Mouse (Mus musculus) layer of hippocampus, adult 2 months (tissue): ENCODE results near the gene Psmb5. TPM values are rescaled to one million over a fixed set of nuclear protein-coding genes. Genes with fewer than 3 reads are reported as not detected.
"Not testable (repeated sequence)": the region's sequence is repeated elsewhere in the genome, so short reads cannot be mapped to it uniquely, and the experiment has no call there.

ENCODE experiments used
- DNase-seq, 2 experiments: peaks; one replicate each; pipeline ENCODE4 v3.0.0; 2022; ENCODE audit warnings: low spot score in 2 of 2
- H3K27ac ChIP-seq: fragments of 200-600 bp; 2 replicates; pipeline ENCODE4 v1.8.1; 2022
- H3K4me3 ChIP-seq: fragments of 200-600 bp; 2 replicates; pipeline ENCODE4 v1.8.1; 2022; ENCODE audit warnings: mild to moderate bottlenecking
- CTCF ChIP-seq: fragments of 200-600 bp; conservative IDR thresholded peaks from 2 replicates; pipeline ENCODE4 v1.8.1; 2022; ENCODE audit warnings: antibody characterized with exemption, mild to moderate bottlenecking, moderate library complexity
- total RNA-seq, 2 experiments: library from RNA; stranded (reverse); gene quantifications; 2 replicates each; pipeline ENCODE4 v1.2.3; 2021

The Psmb5 gene
- total RNA-seq, 2 experiments from 2014 or later: 199 to 218 TPM

GRCm38 (mm10) chr14:54623334-54623733 lies 5.5 kb upstream of the Psmb5 start:
- TF ChIP-seq CTCF: no peak
- no peak overlapping the region for H3K27ac ChIP-seq
- H3K4me3 ChIP-seq: no peak overlapping the region
- no peak for DNase-seq

GRCm38 (mm10) chr14:54621133-54621532 lies 3.3 kb upstream of the Psmb5 start, which contains the start of gene Psmb11:
Psmb11 (plus strand) TSS chr14:54621433.
- TF ChIP-seq CTCF: no peak
- DNase-seq: no peak
- Histone ChIP-seq H3K4me3 (no peak within 1 kb of the TSS), H3K27ac (no peak within 1 kb of the TSS)

DNA sequence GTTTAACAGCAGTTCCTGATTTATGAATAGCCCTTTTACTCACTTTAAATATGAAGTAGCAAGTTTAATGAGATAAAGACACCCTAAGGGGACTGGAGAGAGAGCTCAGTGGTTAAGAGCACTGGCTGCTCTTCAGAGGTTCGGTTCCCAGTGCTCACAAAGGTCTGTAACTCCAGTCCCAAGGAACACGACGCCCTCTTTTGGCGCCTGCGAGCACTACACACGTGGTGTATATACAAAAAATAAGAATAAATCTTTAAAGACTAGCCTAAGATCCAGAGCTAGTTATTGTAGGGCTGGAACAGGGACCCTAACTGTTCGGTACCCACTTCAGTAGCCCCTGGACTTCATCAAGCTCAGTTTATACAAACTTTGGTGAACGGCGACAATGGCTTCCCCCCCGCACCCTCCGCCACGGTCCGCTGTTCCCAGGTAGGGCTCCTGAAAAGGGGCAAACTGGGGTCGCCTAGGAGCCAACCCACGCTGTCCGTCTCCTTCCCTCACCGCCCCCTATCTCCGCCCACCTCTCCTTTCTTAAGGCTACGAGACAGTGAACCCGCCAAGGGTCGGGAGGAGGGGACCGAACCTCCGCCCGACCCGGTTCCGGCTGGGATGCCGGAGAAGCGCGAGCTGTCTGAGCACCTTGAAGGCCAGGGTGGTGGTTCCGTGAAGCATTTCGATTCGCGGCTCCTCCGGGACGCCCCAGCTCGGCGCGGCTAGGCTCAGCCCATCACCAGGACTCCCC lies 498 bp downstream of the Psmb5 start:
- peak; percentile 55 for TF ChIP-seq CTCF
- peak overlapping the region; percentile 80 for H3K4me3 ChIP-seq
- H3K27ac ChIP-seq: peak overlapping the region; percentile 94
- DNase-seq: no peak

DNA sequence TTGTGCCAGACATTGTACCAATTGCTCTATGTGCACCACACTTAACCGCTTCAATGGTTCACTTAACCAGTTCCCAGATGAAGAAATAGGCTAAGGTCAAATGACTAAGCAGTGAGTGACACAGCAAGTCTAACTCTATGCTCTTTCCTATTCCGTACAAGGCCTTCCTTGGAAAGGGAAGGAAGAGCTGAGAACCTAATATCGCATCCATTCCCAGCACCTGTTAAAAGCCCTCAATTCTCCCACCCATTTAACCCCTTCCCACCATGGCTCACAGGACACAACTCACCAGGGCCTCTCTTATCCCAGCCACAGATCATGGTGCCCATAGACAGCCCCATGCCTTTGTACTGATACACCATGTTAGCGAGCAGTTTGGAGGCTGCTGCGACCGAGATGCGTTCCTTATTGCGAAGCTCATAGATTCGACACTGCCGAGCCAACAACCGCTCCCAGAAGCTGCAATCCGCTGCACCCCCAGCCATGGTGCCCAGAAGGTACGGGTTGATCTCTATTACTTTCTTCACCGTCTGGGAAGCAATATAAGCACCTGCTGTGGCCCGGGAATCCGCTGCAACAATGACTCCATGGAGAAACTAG lies 1.5 kb downstream of the Psmb5 start:
- no peak overlapping the region; the same call in 1 of the 2 replicates for H3K4me3 ChIP-seq
- no peak for DNase-seq
- no peak for TF ChIP-seq CTCF
- no peak overlapping the region for H3K27ac ChIP-seq

GRCm38 (mm10) chr14:54614130-54614529 lies 3.7 kb downstream of the Psmb5 start:
- H3K4me3 ChIP-seq, H3K27ac ChIP-seq, DNase-seq: not testable (repeated sequence)

DNA sequence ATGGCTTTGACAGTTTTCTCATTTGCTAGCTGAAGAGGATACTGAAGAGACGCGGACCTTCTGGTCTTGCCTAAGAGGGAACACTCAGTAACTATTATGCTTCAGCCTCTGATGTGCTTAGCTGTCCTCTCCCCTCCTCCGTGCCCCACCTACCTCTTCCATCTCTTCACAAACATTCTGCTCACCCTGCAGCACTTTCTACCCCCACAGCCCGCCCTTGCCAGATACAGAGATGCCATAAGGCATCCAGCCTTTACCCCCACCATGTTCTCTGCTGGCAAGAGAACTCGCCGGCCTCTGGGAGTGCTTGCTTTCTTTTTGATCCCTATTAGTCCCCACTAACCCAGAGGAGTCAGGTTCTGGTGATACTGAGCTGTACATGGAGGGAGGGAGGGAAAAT lies 7.2 kb downstream of the Psmb5 start:
- Histone ChIP-seq H3K4me3 (no peak overlapping the region), H3K27ac (peak overlapping the region; percentile 88)
- peak; percentile 68 to 71 for DNase-seq
- TF ChIP-seq CTCF: no peak

DNA sequence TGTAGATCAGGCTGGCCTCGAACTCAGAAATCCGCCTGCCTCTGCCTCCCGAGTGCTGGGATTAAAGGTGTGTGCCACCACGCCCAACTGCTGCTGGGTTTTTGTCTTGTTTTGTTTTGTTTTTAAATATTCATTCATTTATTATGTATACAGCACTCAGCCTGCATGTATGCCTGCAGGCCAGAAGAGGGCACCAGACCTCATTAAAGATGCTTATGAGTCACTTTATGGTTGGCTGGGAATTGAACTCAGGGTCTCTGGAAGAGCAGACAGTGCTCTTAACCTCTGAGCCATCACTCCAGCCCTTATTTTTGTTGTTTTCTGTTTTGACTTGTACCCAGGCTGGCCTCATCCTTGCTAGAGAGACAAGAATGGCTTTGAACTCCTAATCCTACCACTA lies 7.9 kb downstream of the Psmb5 start:
- Histone ChIP-seq H3K27ac (peak overlapping the region; percentile 88), H3K4me3 (no peak overlapping the region)
- DNase-seq: no peak
- peak; percentile 75 for TF ChIP-seq CTCF

DNA sequence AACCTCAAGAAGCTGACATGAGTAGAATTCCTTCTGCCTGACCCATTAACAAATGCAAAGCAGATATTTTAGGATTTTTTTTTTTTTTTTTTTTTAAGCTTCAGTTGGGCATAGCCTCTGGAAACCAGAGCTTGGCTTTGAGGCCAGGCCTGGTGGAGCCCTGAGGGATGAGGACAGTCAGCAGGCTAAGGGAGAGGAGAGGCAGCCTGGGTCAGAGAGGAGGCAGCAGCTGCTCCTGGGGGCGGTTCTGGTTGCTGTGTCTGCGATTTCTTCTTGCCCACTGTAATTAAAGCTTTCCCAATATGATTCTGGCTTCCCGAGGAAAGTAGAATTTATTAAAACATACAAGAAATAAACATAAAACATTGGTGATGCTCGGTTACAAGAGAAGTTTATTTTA lies 8.6 kb downstream of the Psmb5 start:
- Histone ChIP-seq H3K27ac (peak overlapping the region; percentile 88), H3K4me3 (no peak overlapping the region)
- DNase-seq: no peak
- no peak for TF ChIP-seq CTCF

- Histone ChIP-seq H3K27ac (peak overlapping the region; percentile 51; the same call in 1 of the 2 replicates), H3K4me3 (no peak overlapping the region)
- no peak for DNase-seq
- no peak for TF ChIP-seq CTCF
Observed at GRCm38 (mm10) chr14:54607226-54607625, 10.6 kb downstream of the Psmb5 start.

- peak within 1 kb of the TSS; percentile 85 for H3K27ac ChIP-seq
- H3K4me3 ChIP-seq: peak within 1 kb of the TSS; percentile 56
- DNase-seq: peak; percentile 58 to 69
- TF ChIP-seq CTCF: no peak
Observed at GRCm38 (mm10) chr14:54605752-54606321, 12.0 kb downstream of the Psmb5 start, which contains the start of gene 4931414P19Rik. 4931414P19Rik (minus strand) TSS chr14:54605993.

GRCm38 (mm10) chr14:54603686-54604085 lies 14.1 kb downstream of the Psmb5 start:
- no peak for DNase-seq
- no peak for TF ChIP-seq CTCF
- H3K27ac ChIP-seq: peak overlapping the region; percentile 97
- H3K4me3 ChIP-seq: peak overlapping the region; percentile 46

DNA sequence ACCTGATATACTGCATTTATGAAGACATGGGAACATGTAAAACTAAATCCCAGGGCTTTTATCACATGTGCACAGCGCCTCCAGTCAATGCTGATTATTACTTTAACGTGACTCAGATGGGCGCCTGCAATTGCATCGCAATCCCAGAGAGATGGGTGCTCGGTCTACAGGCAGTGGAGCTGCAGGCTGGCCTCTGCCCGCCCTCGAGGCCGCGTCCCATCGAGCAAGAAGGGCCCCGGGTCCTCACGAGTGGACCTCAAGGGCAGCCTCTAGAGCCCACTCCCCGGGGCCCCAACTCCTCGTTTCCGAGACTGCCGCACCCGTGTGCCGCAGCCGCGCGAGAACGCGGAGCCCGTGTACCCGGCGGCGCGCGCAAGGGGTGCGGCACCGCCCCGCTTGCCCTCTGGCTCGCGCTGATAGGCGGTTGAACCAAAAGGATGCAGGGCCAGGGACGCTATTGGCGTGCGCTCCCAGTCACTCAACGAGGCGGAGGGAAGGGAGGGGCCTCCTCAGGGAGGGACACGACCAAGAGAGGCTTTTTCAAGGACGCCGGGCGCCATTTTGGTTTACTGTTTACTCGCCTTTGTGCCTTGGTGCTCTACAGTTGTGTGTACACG lies 14.7 kb downstream of the Psmb5 start:
- peak; percentile 95 to 97 for DNase-seq
- Histone ChIP-seq H3K4me3 (peak overlapping the region; percentile 75), H3K27ac (peak overlapping the region; percentile 97)
- 0 out of 2 replicates have a peak, but pooled peaks have one; percentile 17 for TF ChIP-seq CTCF

GRCm38 (mm10) chr14:54602613-54603012 lies 15.2 kb downstream of the Psmb5 start:
- H3K4me3 ChIP-seq: peak overlapping the region; percentile 75
- TF ChIP-seq CTCF: no peak
- DNase-seq: no peak
- peak overlapping the region; percentile 97 for H3K27ac ChIP-seq
